Mouse (Mus musculus) midbrain, embryonic 13.5 days (tissue): ENCODE measurements at regions not wholly inside any gene's neighbourhood (a gene's known extent, or its start where the extent isn't known, plus 50 kb on each side); places are given as distances from the start of the nearest gene placed in this dataset.

ENCODE experiments used
- ATAC-seq: fragments of 200-750 bp; cut with Nextera tagmentation; 2 replicates; pipeline ENCODE4 v1.8.0; 2017; ENCODE audit warnings: mild to moderate bottlenecking, moderate TSS enrichment, moderate library complexity
- H3K27ac ChIP-seq: fragments of 300-500 bp; sonication (generic); 2 replicates; pipeline ENCODE4 v1.5.1; 2015; ENCODE audit warnings: inconsistent platforms, mild to moderate bottlenecking, moderate library complexity
- H3K27me3 ChIP-seq: fragments of 300-500 bp; sonication (generic); 2 replicates; pipeline ENCODE4 v1.6.1; 2015; ENCODE audit warnings: mild to moderate bottlenecking, inconsistent platforms
- H3K36me3 ChIP-seq: fragments of 300-500 bp; sonication (generic); 2 replicates; pipeline ENCODE4 v1.6.1; 2015; ENCODE audit warnings: mild to moderate bottlenecking, inconsistent platforms
- H3K4me1 ChIP-seq: fragments of 300-500 bp; sonication (generic); replicated peaks from 2 replicates; pipeline ENCODE4 v1.6.1; 2015; ENCODE audit warnings: inconsistent platforms
- H3K4me2 ChIP-seq: fragments of 300-500 bp; sonication (generic); replicated peaks from 2 replicates; pipeline ENCODE4 v1.6.1; 2015; ENCODE audit warnings: moderate library complexity, mild to moderate bottlenecking, inconsistent platforms
- H3K4me3 ChIP-seq: fragments of 300-500 bp; sonication (generic); replicated peaks from 2 replicates; pipeline ENCODE4 v1.5.1; 2015; ENCODE audit warnings: mild to moderate bottlenecking, inconsistent platforms
- H3K9ac ChIP-seq: fragments of 300-500 bp; sonication (generic); replicated peaks from 2 replicates; pipeline ENCODE4 v1.6.1; 2015; ENCODE audit warnings: mild to moderate bottlenecking, inconsistent platforms
- H3K9me3 ChIP-seq: fragments of 300-500 bp; sonication (generic); 2 replicates; pipeline ENCODE4 v1.6.1; 2016; ENCODE audit warnings: mild to moderate bottlenecking, inconsistent platforms
- WGBS: fragments of 180-500 bp; shearing (Covaris S2); methylation state at CpG from one replicate; pipeline ENCODE4 v1.1.7; 2015; 5-methylcytosine and 5-hydroxymethylcytosine counted together

GRCm38 (mm10) chr1:191486766-191487165 is 83.7 kb upstream of the Ppp2r5a start:
- WGBS, result 37% methylated on average over 6 of the region's 6 CpGs
- Histone ChIP-seq H3K4me1 (no peaks in the 10 kb centered on the region), H3K27ac (no peak overlapping the region), H3K4me3 (no peak overlapping the region), H3K27me3 (no peaks in the 10 kb centered on the region), H3K4me2 (no peak overlapping the region), H3K36me3 (no peaks in the 10 kb centered on the region), H3K9ac (no peak overlapping the region), H3K9me3 (no peaks in the 10 kb centered on the region)
- ATAC-seq, result no peak

- H3K9me3 ChIP-seq, result no peaks in the 10 kb centered on the region
- no peak overlapping the region for H3K9ac ChIP-seq
- H3K27me3 ChIP-seq, result no peaks in the 10 kb centered on the region
- H3K4me3 ChIP-seq, result no peak overlapping the region
- H3K4me1 ChIP-seq, result no peaks in the 10 kb centered on the region
- WGBS, result 87% methylated on average over 8 of the region's 8 CpGs
- no peak overlapping the region for H3K27ac ChIP-seq
- H3K36me3 ChIP-seq, result no peaks in the 10 kb centered on the region
- no peak for ATAC-seq
- H3K4me2 ChIP-seq, result no peak overlapping the region
These were observed 81.8 kb upstream of the Ppp2r5a start for GRCm38 (mm10) chr1:191484726-191485425.

GRCm38 (mm10) chr1:191479906-191480379 is 76.9 kb upstream of the Ppp2r5a start:
- H3K9me3 ChIP-seq, result no peaks in the 10 kb centered on the region
- no peak overlapping the region for H3K4me2 ChIP-seq
- no peaks in the 10 kb centered on the region for H3K36me3 ChIP-seq
- no peaks in the 10 kb centered on the region for H3K27me3 ChIP-seq
- no peak overlapping the region for H3K4me3 ChIP-seq
- 86% methylated on average over 13 of the region's 13 CpGs for WGBS
- no peak overlapping the region for H3K9ac ChIP-seq
- no peak overlapping the region for H3K27ac ChIP-seq
- H3K4me1 ChIP-seq, result no peaks in the 10 kb centered on the region
- ATAC-seq, result no peak

- H3K9ac ChIP-seq, result no peak overlapping the region
- no peak for ATAC-seq
- no peaks in the 10 kb centered on the region for H3K9me3 ChIP-seq
- 89% methylated on average over 5 of the region's 5 CpGs for WGBS
- H3K4me2 ChIP-seq, result no peak overlapping the region
- H3K27ac ChIP-seq, result no peak overlapping the region
- H3K27me3 ChIP-seq, result no peaks in the 10 kb centered on the region
- H3K36me3 ChIP-seq, result no peaks in the 10 kb centered on the region
- H3K4me1 ChIP-seq, result peaks cover 9% of the 10 kb centered on the region
- H3K4me3 ChIP-seq, result no peak overlapping the region
These were observed 69.5 kb upstream of the Ppp2r5a start for GRCm38 (mm10) chr1:191472551-191472950.

GRCm38 (mm10) chr1:191471489-191471888 is 68.4 kb upstream of the Ppp2r5a start:
- no peak overlapping the region for H3K9ac ChIP-seq
- H3K4me2 ChIP-seq, result no peak overlapping the region
- no peak overlapping the region for H3K4me3 ChIP-seq
- H3K4me1 ChIP-seq, result peaks cover 9% of the 10 kb centered on the region
- no peak for ATAC-seq
- 68% methylated on average over 2 of the region's 2 CpGs for WGBS
- no peaks in the 10 kb centered on the region for H3K9me3 ChIP-seq
- H3K36me3 ChIP-seq, result no peaks in the 10 kb centered on the region
- H3K27me3 ChIP-seq, result no peaks in the 10 kb centered on the region
- no peak overlapping the region for H3K27ac ChIP-seq

GRCm38 (mm10) chr1:191470190-191470985 is 67.3 kb upstream of the Ppp2r5a start:
- Histone ChIP-seq H3K4me2 (0 out of 2 replicates have a peak overlapping the region, but pooled peaks have one; percentile 2), H3K4me1 (peaks cover 9% of the 10 kb centered on the region), H3K9me3 (no peaks in the 10 kb centered on the region), H3K36me3 (no peaks in the 10 kb centered on the region), H3K4me3 (no peak overlapping the region), H3K27ac (peak overlapping the region; percentile 19; the same call in 1 of the 2 replicates), H3K9ac (no peak overlapping the region), H3K27me3 (no peaks in the 10 kb centered on the region)
- no peak; the same call in 1 of the 2 replicates for ATAC-seq
- WGBS, result 26% methylated on average over 13 of the region's 13 CpGs

GRCm38 (mm10) chr1:191468837-191469529 is 65.9 kb upstream of the Ppp2r5a start:
- Histone ChIP-seq H3K27ac (no peak overlapping the region), H3K4me3 (no peak overlapping the region), H3K9me3 (no peaks in the 10 kb centered on the region), H3K9ac (no peak overlapping the region), H3K4me1 (peaks cover 9% of the 10 kb centered on the region), H3K36me3 (no peaks in the 10 kb centered on the region), H3K27me3 (no peaks in the 10 kb centered on the region), H3K4me2 (no peak overlapping the region)
- WGBS, result 47% methylated on average over 4 of the region's 4 CpGs
- ATAC-seq, result no peak

GRCm38 (mm10) chr1:191466261-191466660 is 63.2 kb upstream of the Ppp2r5a start:
- no peak for ATAC-seq
- Histone ChIP-seq H3K27me3 (no peaks in the 10 kb centered on the region), H3K4me2 (no peak overlapping the region), H3K36me3 (no peaks in the 10 kb centered on the region), H3K27ac (no peak overlapping the region), H3K4me3 (no peak overlapping the region), H3K9me3 (no peaks in the 10 kb centered on the region), H3K9ac (no peak overlapping the region), H3K4me1 (peaks cover 18% of the 10 kb centered on the region)
- 88% methylated on average over 3 of the region's 3 CpGs for WGBS

- no peak for ATAC-seq
- H3K9me3 ChIP-seq, result no peaks in the 10 kb centered on the region
- H3K4me2 ChIP-seq, result no peak overlapping the region
- H3K27ac ChIP-seq, result no peak overlapping the region
- peaks cover 17% of the 10 kb centered on the region for H3K4me1 ChIP-seq
- 90% methylated on average over 4 of the region's 4 CpGs for whole genome bisulfite sequencing
- H3K27me3 ChIP-seq, result no peaks in the 10 kb centered on the region
- no peak overlapping the region for H3K9ac ChIP-seq
- no peak overlapping the region for H3K4me3 ChIP-seq
- H3K36me3 ChIP-seq, result no peaks in the 10 kb centered on the region
These were observed 62.7 kb upstream of the Ppp2r5a start for GRCm38 (mm10) chr1:191465723-191466122.

- Histone ChIP-seq H3K4me2 (no peak overlapping the region), H3K9me3 (no peaks in the 10 kb centered on the region), H3K27me3 (no peaks in the 10 kb centered on the region), H3K4me1 (peaks cover 12% of the 10 kb centered on the region), H3K9ac (no peak overlapping the region), H3K27ac (no peak overlapping the region), H3K4me3 (no peak overlapping the region), H3K36me3 (no peaks in the 10 kb centered on the region)
- WGBS, result 76% methylated on average over 2 of the region's 2 CpGs
- no peak for ATAC-seq
These were observed 62.1 kb upstream of the Ppp2r5a start for GRCm38 (mm10) chr1:191465170-191465569.

GRCm38 (mm10) chr1:191461811-191462491 is 58.9 kb upstream of the Ppp2r5a start:
- Histone ChIP-seq H3K9ac (no peak overlapping the region), H3K4me3 (no peak overlapping the region), H3K4me1 (peaks cover 9% of the 10 kb centered on the region), H3K27ac (peak overlapping the region; percentile 10; the same call in 1 of the 2 replicates), H3K27me3 (no peaks in the 10 kb centered on the region), H3K9me3 (no peaks in the 10 kb centered on the region), H3K4me2 (peak overlapping the region; percentile 30), H3K36me3 (no peaks in the 10 kb centered on the region)
- WGBS, result 11% methylated on average over 9 of the region's 9 CpGs
- peak; percentile 79 for ATAC-seq
